Mouse (Mus musculus) adrenal gland, postnatal 36 days (tissue): Measurements from ENCODE around the gene Gm13306. TPM values are rescaled to one million over a fixed set of nuclear protein-coding genes. Genes with fewer than 3 reads are reported as not detected.
"Not testable (repeated sequence)": the region's sequence is repeated elsewhere in the genome, so short reads cannot be mapped to it uniquely, and the experiment has no call there.

ENCODE experiments used
- DNase-seq, 2 experiments: peaks; one replicate each; pipeline ENCODE4 v3.0.0; 2021; ENCODE audit warnings: mixed read lengths in 1 of 2
- long read RNA-seq, 2 experiments: library from polyadenylated mRNA; stranded (forward); transcript quantifications; one replicate each; pipeline ENCODE4 v2.0.0; 2021; ENCODE audit warnings: borderline sequencing depth in 2 of 2
- total RNA-seq, 2 experiments: library from RNA; stranded (reverse); gene quantifications; 2 replicates each; pipeline ENCODE4 v1.2.3; 2021

Gene Gm13306
- total RNA-seq: 1 to 10 TPM in 1 of 2 experiments, not detected in 1; 1.5 TPM
- long read RNA-seq, experiment 1, transcript Gm13306-201 (3 exons, 418 nt): major isoform, 5 of 5 reads
- long read RNA-seq, experiment 1, partial matches to known transcripts: 0 of 5 reads
- long read RNA-seq, experiment 1, other reads (novel, unspliced or antisense): 0 of 5 reads
- long read RNA-seq, experiment 2, transcript Gm13306-201 (3 exons, 418 nt): major isoform, 8 of 10 reads
- long read RNA-seq, experiment 2, partial matches to known transcripts: 0 of 10 reads
- long read RNA-seq, experiment 2, other reads (novel, unspliced or antisense): 1 of 10 reads

GRCm38 (mm10) chr4:42153136-42153535, at the start of gene Gm13306:
Gm13306 (plus strand) TSS chr4:42153436.
- DNase-seq: not testable (repeated sequence)

DNA sequence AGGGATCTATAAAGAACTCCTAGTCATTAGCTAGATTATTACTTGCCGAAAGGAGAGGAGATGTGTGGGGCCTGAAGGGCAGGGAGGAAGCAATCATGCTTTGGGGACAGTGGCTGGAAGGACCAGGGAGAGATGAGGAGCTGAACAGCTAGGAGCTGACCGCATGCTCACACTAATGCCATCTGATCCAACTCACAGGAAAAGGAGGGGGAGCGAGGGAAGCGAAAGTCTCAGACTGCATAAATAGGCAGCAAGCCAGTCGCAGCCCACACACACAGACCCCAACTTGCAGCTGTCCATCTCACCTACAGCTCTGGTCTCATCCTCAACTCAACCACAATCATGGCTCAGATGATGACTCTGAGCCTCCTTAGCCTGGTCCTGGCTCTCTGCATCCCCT, 38.7 kb upstream of the Gm13306 start, which contains the start of gene Gm13304:
TSS of gene Gm13304 (plus strand) at position 301 of the 400 bp plus-strand sequence.
- DNase-seq: not testable (repeated sequence)

- not testable (repeated sequence) for DNase-seq
These were observed 15.3 kb downstream of the Gm13306 start, which contains the start of gene Gm13305 for GRCm38 (mm10) chr4:42168503-42168902. Gm13305 (minus strand) TSS chr4:42168603.

- not testable (repeated sequence) for DNase-seq
These were observed 25.0 kb downstream of the Gm13306 start for GRCm38 (mm10) chr4:42178243-42178642.

DNA sequence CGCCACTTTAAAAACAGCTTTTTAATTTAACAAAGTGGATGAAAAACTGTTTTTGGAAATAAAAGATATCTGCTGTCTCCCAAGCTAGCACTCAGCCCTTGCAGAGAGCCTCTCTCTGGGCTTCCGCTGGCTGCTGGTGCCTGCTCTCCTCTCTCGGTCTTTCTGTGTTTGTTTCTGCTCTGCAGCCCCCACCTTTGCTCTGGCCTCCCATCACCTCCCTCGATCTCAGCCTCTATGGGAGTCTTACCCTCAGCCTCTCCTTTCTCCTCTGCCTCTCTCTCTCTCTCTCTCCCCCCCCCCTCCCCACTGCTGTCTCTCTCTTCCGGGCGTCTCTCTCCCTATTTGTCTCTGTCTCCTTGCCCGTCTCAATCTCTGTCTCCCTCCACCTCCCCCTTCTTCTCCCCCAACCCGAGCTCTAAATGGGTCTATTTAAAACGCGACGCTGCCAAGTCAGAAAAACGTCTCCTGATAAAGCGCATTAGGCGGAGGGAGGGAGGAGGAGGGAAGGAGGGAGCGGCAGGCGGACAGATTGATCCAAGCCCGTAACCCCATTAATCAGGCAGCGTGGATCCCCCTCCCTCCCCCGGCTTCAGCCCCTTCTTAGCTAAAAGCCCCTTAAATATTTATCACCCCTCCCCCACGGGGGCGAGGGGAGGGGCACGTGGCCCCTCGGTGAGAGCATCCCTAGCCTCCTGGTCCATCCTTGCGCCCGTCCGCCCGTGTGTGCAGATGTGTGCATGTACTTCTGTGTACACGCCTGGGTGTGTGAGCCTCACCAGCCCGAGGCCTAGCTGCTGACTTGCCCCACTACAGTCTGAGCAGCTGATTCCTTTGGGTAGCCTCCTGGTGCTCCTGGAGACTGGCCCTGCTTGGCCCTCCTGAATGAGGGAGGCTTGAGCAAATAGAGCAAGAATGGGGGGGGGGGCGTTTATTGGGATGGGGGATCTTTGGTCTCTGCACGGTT, 30.3 kb downstream of the Gm13306 start:
- DNase-seq: not testable (repeated sequence)

DNA sequence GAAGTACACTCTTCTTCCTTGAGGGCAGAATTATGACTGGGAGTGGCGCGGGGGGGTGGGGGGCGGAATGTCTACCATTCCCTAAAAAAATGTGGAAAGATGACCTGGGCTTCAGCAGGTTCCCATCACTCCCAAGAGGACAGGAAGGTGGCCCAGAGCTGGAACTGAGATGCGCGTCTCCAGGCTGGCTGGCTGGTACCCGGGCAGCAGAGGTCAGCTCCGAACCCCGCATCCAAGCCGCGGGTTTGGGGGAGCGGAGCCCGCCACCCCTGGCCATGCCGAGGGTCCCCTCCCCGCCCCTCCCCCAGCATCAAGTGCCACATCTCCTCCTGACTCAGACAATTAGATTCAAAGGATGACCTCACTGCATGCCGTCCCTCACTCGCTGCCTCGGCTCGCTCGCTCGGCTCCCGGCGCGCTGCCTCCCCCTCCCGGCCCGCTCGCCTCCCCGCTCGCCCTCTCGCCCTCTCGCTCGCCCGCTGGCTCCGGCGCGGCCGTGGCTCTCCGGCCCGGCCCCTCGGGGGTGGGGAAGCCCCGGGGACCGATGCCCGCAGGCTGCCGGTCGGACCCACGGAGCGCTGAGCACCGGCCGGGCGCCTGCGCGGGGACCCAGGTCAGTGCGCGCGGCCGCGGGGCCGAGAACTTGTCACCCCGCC, 31.2 kb downstream of the Gm13306 start:
- not testable (repeated sequence) for DNase-seq

- DNase-seq: not testable (repeated sequence)
These were observed 31.7 kb downstream of the Gm13306 start for GRCm38 (mm10) chr4:42184980-42185372.

Other genes starting within 250 kb of the Gm13306 start
- not detected for gene Gm21541, start 249.8 kb upstream of the Gm13306 start, total RNA-seq
- gene Gm20878, start 211.9 kb upstream of the Gm13306 start, total RNA-seq: 1 to 10 TPM; 2.9 to 3.3 TPM
- gene Fam205a4, start 187.4 kb upstream of the Gm13306 start, total RNA-seq: under 1 TPM; 0.89 to 0.99 TPM
- under 1 TPM in 1 of 2 experiments, not detected in 1; 0.66 TPM for gene Gm21093, start 118.7 kb upstream of the Gm13306 start, total RNA-seq
- gene Gm3893, start 62.2 kb upstream of the Gm13306 start, total RNA-seq: not detected
- 1 to 10 TPM in 1 of 2 experiments, under 1 TPM in 1; 0.69 to 3.7 TPM for gene Gm13304, start 38.6 kb upstream of the Gm13306 start, total RNA-seq
- gene Gm13305, start 15.2 kb downstream of the Gm13306 start, total RNA-seq: 1 to 10 TPM in 1 of 2 experiments, under 1 TPM in 1; 0.56 to 1.2 TPM
- under 1 TPM; 0.36 to 0.95 TPM for gene Gm10600, start 87.2 kb downstream of the Gm13306 start, total RNA-seq
- gene Ccl21b, start 102.3 kb downstream of the Gm13306 start, total RNA-seq: not detected
- not detected for gene Gm21953, start 140.8 kb downstream of the Gm13306 start, total RNA-seq
- not detected for gene Fam205a3, start 164.9 kb downstream of the Gm13306 start, total RNA-seq